Mouse (Mus musculus): Measurements from ENCODE around the gene Zfp212. TPM values are rescaled to one million over a fixed set of nuclear protein-coding genes. Genes with fewer than 3 reads are reported as not detected.

Gene Zfp212
- polyA plus RNA-seq (2015; fragmentation: Nextera tagmentation; extraction: Ambion mirVana): 15.5 and 16.1 TPM in 2 replicates

DNA sequence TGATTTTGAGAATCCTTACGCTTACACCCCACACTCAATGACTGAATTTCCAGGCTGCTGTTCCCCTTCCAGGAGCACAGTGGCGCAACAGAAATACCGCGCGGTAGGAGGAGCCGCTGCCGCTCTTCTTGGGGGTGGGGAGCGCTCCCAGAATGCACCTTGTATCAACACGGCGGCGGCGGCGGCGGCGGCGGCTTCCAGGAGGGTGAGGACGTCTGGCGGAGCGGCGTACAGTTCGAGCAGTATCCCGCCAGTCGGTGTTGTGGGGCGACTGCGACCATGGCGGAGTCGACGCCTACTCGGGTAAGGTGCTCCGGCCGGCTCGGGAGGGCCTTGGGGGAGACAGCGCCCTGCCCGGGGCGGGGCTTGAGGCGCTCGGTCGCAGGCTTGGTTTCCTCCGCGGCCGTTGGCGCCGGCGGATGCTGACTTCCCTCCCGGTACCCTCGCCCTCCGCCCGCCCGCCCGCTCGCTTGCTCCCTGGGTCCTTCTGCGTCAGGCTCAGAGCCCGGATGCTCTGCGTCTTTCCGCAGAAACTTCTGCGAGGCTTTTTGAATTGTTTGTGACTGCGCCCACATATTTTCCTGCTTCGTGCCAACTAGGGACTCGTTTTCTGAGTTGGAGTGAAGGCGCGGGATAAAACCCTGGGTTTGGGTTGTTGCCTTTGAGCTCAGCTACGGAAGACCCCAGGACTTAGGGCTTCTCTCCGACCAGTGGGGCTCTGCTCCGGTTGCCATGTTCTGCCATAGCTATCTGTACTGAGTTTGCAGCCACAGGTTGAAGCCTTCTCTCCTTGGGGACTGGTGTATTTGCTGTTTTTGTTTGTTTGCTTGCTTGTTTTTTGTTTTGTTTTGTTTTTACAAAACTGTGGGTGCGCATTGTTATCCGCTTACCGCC is at the start of gene Zfp212:
Gene Zfp212 (plus strand): TSS at position 30 of the 894 bp plus-strand sequence.
- Histone ChIP-seq H3K27me3 (replicated peaks) (no peaks in the 10 kb centered on the region), H3K4me2 (peak within 1 kb of the TSS; percentile 79), H3K27ac (replicated peaks) (peak within 1 kb of the TSS; percentile 97), H3K4me1 (peaks cover 20% of the 10 kb centered on the region), H3K9me3 (replicated peaks) (no peaks in the 10 kb centered on the region), H3K9ac (replicated peaks) (peak within 1 kb of the TSS; percentile 81), H3K4me3 (replicated peaks) (peak within 1 kb of the TSS; percentile 97), H3K36me3 (no peaks in the 10 kb centered on the region)
- WGBS: under 1% methylated on average over 66 of the region's 67 CpGs
- ATAC-seq (ENCODE audit: low FRiP score): peak; percentile 96

- H3K9ac ChIP-seq (replicated peaks): no peak overlapping the region
- H3K4me3 ChIP-seq (replicated peaks): no peak overlapping the region
- no peak overlapping the region for H3K4me2 ChIP-seq
- WGBS: 87% methylated on average over 5 of the region's 5 CpGs
- peaks cover 19% of the 10 kb centered on the region for H3K36me3 ChIP-seq
- H3K9me3 ChIP-seq (replicated peaks): no peaks in the 10 kb centered on the region
- H3K27ac ChIP-seq (replicated peaks): no peak overlapping the region
- ATAC-seq (ENCODE audit: low FRiP score): no peak
- no peaks in the 10 kb centered on the region for H3K27me3 ChIP-seq (replicated peaks)
- H3K4me1 ChIP-seq: no peaks in the 10 kb centered on the region
These were observed 48.0 kb upstream of the Zfp212 start for GRCm38 (mm10) chr6:47872266-47872665.

DNA sequence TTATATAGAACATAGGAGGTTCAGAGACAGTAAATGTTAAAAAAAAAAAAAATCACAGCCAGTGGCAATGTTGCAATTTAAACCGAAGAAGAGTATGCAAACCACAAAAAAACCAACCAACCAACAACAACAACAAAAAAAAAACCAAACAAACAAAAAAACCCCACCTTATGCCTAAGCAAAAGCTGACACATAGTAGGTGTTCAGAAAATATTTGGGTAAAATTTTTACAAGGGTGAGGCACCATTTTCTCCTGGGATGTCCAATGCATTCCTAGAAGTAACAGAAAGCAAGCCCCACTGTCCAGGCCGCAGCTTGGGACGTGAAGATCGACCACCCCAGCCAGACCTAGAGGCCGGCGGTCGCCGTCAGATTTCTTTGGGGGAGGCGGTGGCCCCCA is 43.2 kb upstream of the Zfp212 start, which contains the start of gene Zfp282:
Gene Zfp282 (plus strand): TSS at position 147 of the 400 bp plus-strand sequence.
- no peak for ATAC-seq (ENCODE audit: low FRiP score)
- peaks cover 27% of the 10 kb centered on the region for H3K4me1 ChIP-seq

DNA sequence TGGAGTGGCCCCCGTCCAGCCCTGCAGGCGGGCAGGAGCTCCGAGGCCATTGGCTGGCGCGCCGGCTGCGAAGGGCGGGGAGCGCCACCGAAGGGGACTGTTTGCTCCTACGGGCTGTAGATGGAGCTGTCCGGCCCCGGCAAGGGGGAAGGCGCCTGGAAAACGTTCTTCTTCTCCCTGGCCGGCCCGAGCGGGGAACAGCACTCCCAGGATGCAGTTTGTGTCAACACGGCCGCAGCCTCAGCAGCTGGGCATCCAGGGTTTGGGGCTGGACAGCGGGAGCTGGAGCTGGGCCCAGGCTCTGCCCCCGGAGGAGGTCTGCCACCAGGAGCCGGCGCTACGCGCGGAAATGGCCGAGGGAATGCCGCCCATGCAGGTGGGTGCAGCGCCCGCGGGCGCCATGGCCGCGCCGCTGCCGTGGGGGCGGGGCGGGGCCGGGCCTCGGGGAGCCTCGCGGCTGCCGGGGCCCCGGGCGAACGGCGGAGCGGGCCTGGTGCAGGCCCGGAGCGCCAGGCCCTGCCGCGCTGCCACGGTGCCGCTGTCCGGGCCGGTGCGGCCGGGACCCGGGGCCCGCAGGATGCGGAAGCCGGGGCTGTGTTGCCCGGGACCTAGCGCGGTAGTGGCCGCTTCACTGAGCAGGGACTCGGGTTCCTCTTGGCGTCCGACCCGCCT is 42.7 kb upstream of the Zfp212 start:
- peak; percentile 98 for ATAC-seq (ENCODE audit: low FRiP score)
- WGBS: 3% methylated on average over 69 of the region's 71 CpGs
- peaks cover 25% of the 10 kb centered on the region for H3K36me3 ChIP-seq
- H3K27ac ChIP-seq (replicated peaks): peak overlapping the region; percentile 96
- H3K27me3 ChIP-seq (replicated peaks): no peaks in the 10 kb centered on the region
- no peaks in the 10 kb centered on the region for H3K9me3 ChIP-seq (replicated peaks)
- peak overlapping the region; percentile 91 for H3K4me3 ChIP-seq (replicated peaks)
- H3K9ac ChIP-seq (replicated peaks): peak overlapping the region; percentile 70
- H3K4me2 ChIP-seq: peak overlapping the region; percentile 74
- peaks cover 27% of the 10 kb centered on the region for H3K4me1 ChIP-seq

More for the DNA sequence above, 43.2 kb upstream of the Zfp212 start, which contains the start of gene Zfp282:
- peak within 1 kb of the TSS; percentile 70 for H3K9ac ChIP-seq (replicated peaks)
- no peaks in the 10 kb centered on the region for H3K27me3 ChIP-seq (replicated peaks)
- WGBS: 5% methylated on average over 9 of the region's 9 CpGs
- no peaks in the 10 kb centered on the region for H3K9me3 ChIP-seq (replicated peaks)
- H3K4me3 ChIP-seq (replicated peaks): peak within 1 kb of the TSS; percentile 91
- H3K4me2 ChIP-seq: peak within 1 kb of the TSS; percentile 74
- H3K36me3 ChIP-seq: peaks cover 20% of the 10 kb centered on the region
- H3K27ac ChIP-seq (replicated peaks): peak within 1 kb of the TSS; percentile 96

- H3K4me1 ChIP-seq: peaks cover 27% of the 10 kb centered on the region
- H3K4me3 ChIP-seq (replicated peaks): peak overlapping the region; percentile 91
- ATAC-seq (ENCODE audit: low FRiP score): 0 out of 2 replicates have a peak, but pooled peaks have one; percentile 3
- H3K4me2 ChIP-seq: peak overlapping the region; percentile 74
- H3K9ac ChIP-seq (replicated peaks): peak overlapping the region; percentile 70
- WGBS: under 1% methylated on average over 11 of the region's 11 CpGs
- H3K27ac ChIP-seq (replicated peaks): peak overlapping the region; percentile 96
- no peaks in the 10 kb centered on the region for H3K9me3 ChIP-seq (replicated peaks)
- H3K27me3 ChIP-seq (replicated peaks): no peaks in the 10 kb centered on the region
- peaks cover 31% of the 10 kb centered on the region for H3K36me3 ChIP-seq
These were observed 42.2 kb upstream of the Zfp212 start for GRCm38 (mm10) chr6:47878133-47878514.

GRCm38 (mm10) chr6:47878593-47878992 is 41.7 kb upstream of the Zfp212 start:
- Histone ChIP-seq H3K9ac (replicated peaks) (peak overlapping the region; percentile 70), H3K4me3 (replicated peaks) (peak overlapping the region; percentile 91), H3K9me3 (replicated peaks) (no peaks in the 10 kb centered on the region), H3K4me1 (peaks cover 27% of the 10 kb centered on the region), H3K36me3 (peaks cover 35% of the 10 kb centered on the region), H3K27me3 (replicated peaks) (no peaks in the 10 kb centered on the region), H3K27ac (replicated peaks) (peak overlapping the region; percentile 96; the same call in 1 of the 2 replicates), H3K4me2 (peak overlapping the region; percentile 74)
- ATAC-seq (ENCODE audit: low FRiP score): no peak
- 43% methylated on average over 3 of the region's 3 CpGs for WGBS

DNA sequence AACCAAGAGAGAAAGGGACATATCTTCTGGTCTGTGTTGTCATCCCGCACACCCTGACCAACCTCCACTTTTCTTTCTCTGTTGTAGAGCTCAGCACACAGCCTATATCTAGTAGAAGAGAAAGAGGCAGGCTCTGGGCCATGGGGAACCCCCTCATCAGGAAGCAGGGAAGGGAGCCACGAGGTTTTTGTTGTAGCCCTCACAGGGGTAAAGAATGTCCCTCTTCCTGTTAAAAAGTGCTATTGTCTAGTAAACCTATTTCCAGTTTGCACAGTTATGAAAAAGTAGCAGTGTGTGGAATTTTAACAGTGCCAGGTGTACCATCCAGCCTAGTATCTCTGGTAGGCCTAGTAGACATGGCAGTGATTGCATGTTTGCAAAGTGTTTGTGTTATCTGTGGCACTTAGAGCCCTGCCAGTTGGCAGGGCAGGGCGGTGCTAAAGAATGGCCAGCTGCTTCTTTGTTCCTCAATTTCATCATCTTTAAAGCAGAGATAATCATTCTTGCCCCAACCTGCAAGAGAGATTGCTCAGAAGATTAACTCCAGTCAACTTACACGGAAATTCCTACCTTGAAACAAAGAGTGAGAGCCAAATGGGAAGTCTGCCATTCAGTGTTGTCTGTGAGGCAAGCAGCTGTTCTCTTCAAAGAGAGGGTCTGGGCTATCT is 41.1 kb upstream of the Zfp212 start:
- 61% methylated on average over 4 of the region's 4 CpGs for WGBS
- Histone ChIP-seq H3K36me3 (peaks cover 41% of the 10 kb centered on the region), H3K27me3 (replicated peaks) (no peaks in the 10 kb centered on the region), H3K4me2 (peak overlapping the region; percentile 74), H3K9ac (replicated peaks) (peak overlapping the region; percentile 70; the same call in 1 of the 2 replicates), H3K4me3 (replicated peaks) (peak overlapping the region; percentile 91), H3K4me1 (peaks cover 27% of the 10 kb centered on the region), H3K27ac (replicated peaks) (no peak overlapping the region), H3K9me3 (replicated peaks) (no peaks in the 10 kb centered on the region)
- no peak for ATAC-seq (ENCODE audit: low FRiP score)

GRCm38 (mm10) chr6:47880166-47880565 is 40.1 kb upstream of the Zfp212 start:
- Histone ChIP-seq H3K4me3 (replicated peaks) (no peak overlapping the region), H3K9ac (replicated peaks) (no peak overlapping the region), H3K9me3 (replicated peaks) (no peaks in the 10 kb centered on the region), H3K36me3 (peaks cover 49% of the 10 kb centered on the region), H3K4me2 (no peak overlapping the region), H3K4me1 (peaks cover 27% of the 10 kb centered on the region), H3K27me3 (replicated peaks) (no peaks in the 10 kb centered on the region), H3K27ac (replicated peaks) (no peak overlapping the region)
- WGBS: 96% methylated on average over 10 of the region's 10 CpGs
- ATAC-seq (ENCODE audit: low FRiP score): no peak

- ATAC-seq (ENCODE audit: low FRiP score): no peak
- Histone ChIP-seq H3K27ac (replicated peaks) (no peak overlapping the region), H3K9me3 (replicated peaks) (no peaks in the 10 kb centered on the region), H3K4me2 (no peak overlapping the region), H3K9ac (replicated peaks) (no peak overlapping the region), H3K4me1 (no peaks in the 10 kb centered on the region), H3K36me3 (peaks cover 85% of the 10 kb centered on the region), H3K27me3 (replicated peaks) (no peaks in the 10 kb centered on the region), H3K4me3 (replicated peaks) (no peak overlapping the region)
- 89% methylated on average over 8 of the region's 8 CpGs for WGBS
These were observed 31.4 kb upstream of the Zfp212 start for GRCm38 (mm10) chr6:47888812-47889383.

- Histone ChIP-seq H3K9me3 (replicated peaks) (no peaks in the 10 kb centered on the region), H3K4me1 (0 out of 2 replicates have a peak, but pooled peaks cover 2% of the 10 kb centered on the region), H3K27me3 (replicated peaks) (0 out of 2 replicates have a peak, but pooled peaks cover 4% of the 10 kb centered on the region), H3K9ac (replicated peaks) (no peak overlapping the region), H3K36me3 (peaks cover 73% of the 10 kb centered on the region), H3K4me3 (replicated peaks) (no peak overlapping the region), H3K27ac (replicated peaks) (no peak overlapping the region), H3K4me2 (no peak overlapping the region)
- no peak for ATAC-seq (ENCODE audit: low FRiP score)
- 97% methylated on average over 6 of the region's 6 CpGs for WGBS
These were observed 20.9 kb upstream of the Zfp212 start for GRCm38 (mm10) chr6:47899416-47899815.

DNA sequence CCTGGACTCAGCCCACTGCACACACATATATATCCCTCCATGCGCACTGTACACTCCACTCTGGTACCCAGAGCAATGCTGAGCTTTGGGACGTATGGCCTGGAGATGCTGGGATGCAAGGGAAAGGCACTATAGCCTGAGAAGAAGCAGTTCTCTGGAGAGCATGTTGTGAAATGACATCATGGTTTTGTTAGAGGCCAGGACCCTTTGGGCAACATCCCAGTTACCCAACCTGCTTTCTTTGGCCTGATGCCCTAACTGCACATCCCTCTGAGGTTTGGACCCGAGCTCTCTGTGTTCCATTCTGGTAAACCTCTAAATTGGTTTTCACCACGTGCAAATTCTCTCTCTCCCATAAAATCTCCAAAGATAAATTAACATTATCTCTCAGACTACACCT is 16.7 kb upstream of the Zfp212 start:
- Histone ChIP-seq H3K27me3 (replicated peaks) (0 out of 2 replicates have a peak, but pooled peaks cover 4% of the 10 kb centered on the region), H3K4me2 (no peak overlapping the region), H3K4me3 (replicated peaks) (no peak overlapping the region), H3K4me1 (0 out of 2 replicates have a peak, but pooled peaks cover 2% of the 10 kb centered on the region), H3K27ac (replicated peaks) (no peak overlapping the region), H3K9ac (replicated peaks) (no peak overlapping the region), H3K9me3 (replicated peaks) (no peaks in the 10 kb centered on the region), H3K36me3 (peaks cover 88% of the 10 kb centered on the region)
- ATAC-seq (ENCODE audit: low FRiP score): no peak
- WGBS: 66% methylated on average over 4 of the region's 4 CpGs
